Mouse (Mus musculus) embryonic fibroblast, embryonic 13.5 days (primary cell): Measurements from ENCODE around the gene Thrb. TPM values are rescaled to one million over a fixed set of nuclear protein-coding genes. Genes with fewer than 3 reads are reported as not detected.

ENCODE experiments used
- H3K27ac ChIP-seq: 2 replicates; pipeline ENCODE4 v1.5.1; 2012; ENCODE audit warnings: low read length, control low read depth, inconsistent platforms; ENCODE audit not compliant: insufficient read depth
- H3K4me1 ChIP-seq: 2 replicates; pipeline ENCODE4 v1.6.1; 2011; ENCODE audit warnings: low read length; ENCODE audit not compliant: control insufficient read depth, insufficient read depth
- H3K4me3 ChIP-seq: 2 replicates; pipeline ENCODE4 v1.5.1; 2011; ENCODE audit warnings: mild to moderate bottlenecking, control low read depth, low read length; ENCODE audit not compliant: insufficient read depth
- CTCF ChIP-seq: IDR thresholded peaks from 2 replicates; pipeline ENCODE4 v1.5.1; 2011; ENCODE audit warnings: mild to moderate bottlenecking, control low read depth, low read length, moderate library complexity, borderline replicate concordance; ENCODE audit not compliant: insufficient read depth
- POLR2A ChIP-seq: IDR thresholded peaks from 2 replicates; pipeline ENCODE4 v1.6.1; 2011; ENCODE audit warnings: low read depth, mild to moderate bottlenecking, control low read depth, low read length, moderate library complexity
- polyA plus RNA-seq: library from polyadenylated mRNA; stranded (reverse); fragments of >200 nt; gene quantifications from 2 replicates; pipeline ENCODE4 v1.2.4, GENCODE M21; 2011; ENCODE audit warnings: low read depth; ENCODE audit not compliant: missing spikeins, insufficient read length

The Thrb gene
- polyA plus RNA-seq, 1 experiment, result 3.3 TPM

DNA sequence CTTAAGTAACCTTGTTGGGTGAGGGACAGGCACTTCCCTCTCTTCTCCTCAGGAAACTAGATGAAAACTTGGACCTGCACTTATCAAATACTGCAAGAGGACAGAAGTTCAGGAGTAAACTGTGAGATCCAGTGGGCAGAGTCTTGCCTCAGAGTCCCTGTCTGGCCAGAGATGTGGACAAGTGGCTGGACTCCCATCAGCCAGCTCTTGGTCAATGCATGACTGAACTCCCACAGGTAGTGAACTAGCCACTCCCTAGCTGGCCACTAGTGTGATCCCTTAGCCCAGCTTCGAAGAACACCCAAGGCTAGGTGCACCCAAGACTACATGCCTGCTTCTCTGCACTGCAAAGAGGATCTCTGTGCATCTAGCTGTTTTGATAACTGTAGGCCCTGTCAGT is 234.7 kb downstream of the Thrb start:
- H3K4me1 ChIP-seq, result no peaks in the 10 kb centered on the region
- H3K27ac ChIP-seq, result no peak overlapping the region
- TF ChIP-seq CTCF (no peak), POLR2A (no peak)

GRCm38 (mm10) chr14:17899733-17900413 is 239.8 kb downstream of the Thrb start:
- no peaks in the 10 kb centered on the region for H3K4me1 ChIP-seq
- no peak overlapping the region for H3K27ac ChIP-seq
- H3K4me3 ChIP-seq, result no peak overlapping the region
- TF ChIP-seq POLR2A (no peak), CTCF (no peak)

More for the DNA sequence above, 234.7 kb downstream of the Thrb start:
- no peak overlapping the region for H3K4me3 ChIP-seq

DNA sequence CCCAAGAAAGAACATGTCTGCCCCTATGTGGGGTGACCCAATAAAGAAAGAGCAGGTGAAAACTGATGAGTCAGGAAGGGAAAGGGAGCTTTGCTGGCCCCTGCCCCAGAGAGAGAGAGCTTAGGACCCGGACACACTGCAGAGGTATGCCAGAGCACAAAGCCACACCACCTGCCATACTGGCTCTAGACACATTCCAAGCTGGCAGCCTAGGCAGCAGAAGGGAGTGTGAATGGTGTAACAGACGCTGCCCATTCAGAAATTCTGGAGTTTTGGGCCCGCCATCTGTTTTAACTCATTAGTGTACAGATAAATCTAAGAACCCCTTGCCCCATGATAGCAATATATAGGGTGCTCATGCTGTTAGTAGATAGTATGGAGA is 240.3 kb downstream of the Thrb start:
- H3K27ac ChIP-seq, result no peak overlapping the region
- H3K4me3 ChIP-seq, result no peak overlapping the region
- no peak for TF ChIP-seq CTCF
- no peak for TF ChIP-seq POLR2A
- H3K4me1 ChIP-seq, result no peaks in the 10 kb centered on the region

GRCm38 (mm10) chr14:17902426-17902825 is 242.4 kb downstream of the Thrb start:
- Histone ChIP-seq H3K4me1 (no peaks in the 10 kb centered on the region), H3K27ac (no peak overlapping the region), H3K4me3 (no peak overlapping the region)
- TF ChIP-seq POLR2A (no peak), CTCF (no peak)

DNA sequence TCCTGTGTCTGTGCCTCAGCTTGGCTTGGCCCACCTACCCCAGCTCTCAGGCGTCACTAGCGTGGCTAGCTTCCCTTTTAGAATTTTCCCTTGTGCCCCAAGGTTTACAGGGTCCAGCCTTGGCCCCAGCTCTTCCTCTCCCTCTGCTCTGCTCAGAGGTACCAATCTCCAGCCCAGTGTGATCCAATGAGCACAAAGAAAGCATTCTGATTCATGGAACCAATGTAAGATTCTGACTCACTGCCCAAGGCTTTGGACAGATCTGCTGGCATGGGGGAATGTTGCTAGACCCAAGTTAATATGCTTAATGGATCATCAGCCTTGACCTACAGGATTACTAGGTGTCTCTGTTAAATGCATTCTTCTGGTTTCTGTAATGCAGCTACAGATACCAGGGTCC is 243.1 kb downstream of the Thrb start:
- Histone ChIP-seq H3K27ac (no peak overlapping the region), H3K4me1 (no peaks in the 10 kb centered on the region), H3K4me3 (no peak overlapping the region)
- TF ChIP-seq POLR2A (no peak), CTCF (no peak)

DNA sequence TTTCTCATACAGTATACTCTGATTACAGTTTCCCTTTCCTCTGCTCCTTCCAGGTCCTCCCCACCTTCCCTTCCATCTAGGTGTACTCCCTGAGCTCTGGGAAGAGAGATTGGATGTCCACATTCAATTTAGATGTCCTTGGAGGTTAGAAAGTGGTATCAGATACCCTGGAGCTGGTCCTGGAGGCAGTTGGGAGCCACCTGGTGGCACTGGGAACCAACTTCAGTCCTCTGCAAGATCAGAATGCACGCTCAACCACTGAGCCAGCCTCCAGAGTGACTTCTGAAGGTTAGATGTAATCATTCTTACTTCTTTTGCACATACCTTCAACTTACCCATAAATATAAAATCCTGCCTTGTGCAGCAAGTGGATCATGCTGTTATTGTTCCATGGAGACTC is 244.5 kb downstream of the Thrb start:
- no peak for TF ChIP-seq CTCF
- TF ChIP-seq POLR2A, result no peak
- Histone ChIP-seq H3K4me3 (no peak overlapping the region), H3K27ac (no peak overlapping the region), H3K4me1 (no peaks in the 10 kb centered on the region)

DNA sequence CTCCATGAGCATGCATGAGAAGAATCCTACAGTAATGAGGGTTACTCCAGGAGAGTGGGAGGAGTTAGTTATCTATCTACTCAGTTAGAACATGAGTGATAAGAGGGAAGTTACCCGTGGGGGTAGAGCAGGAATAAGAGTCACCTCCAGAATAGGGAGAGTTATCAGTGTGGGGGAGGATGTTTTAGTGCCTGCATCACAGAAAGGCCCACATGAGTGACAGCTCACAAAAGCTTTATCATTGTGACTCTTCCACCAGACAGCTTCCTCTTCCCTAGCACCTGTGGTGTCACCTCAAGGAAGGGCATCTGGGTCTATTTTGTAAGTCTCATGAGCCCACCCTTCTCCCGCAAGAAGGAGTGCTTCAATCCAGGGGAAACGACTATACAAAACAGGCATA is 245.6 kb downstream of the Thrb start:
- no peak overlapping the region for H3K27ac ChIP-seq
- H3K4me1 ChIP-seq, result no peaks in the 10 kb centered on the region
- TF ChIP-seq CTCF, result no peak
- no peak for TF ChIP-seq POLR2A
- no peak overlapping the region for H3K4me3 ChIP-seq

DNA sequence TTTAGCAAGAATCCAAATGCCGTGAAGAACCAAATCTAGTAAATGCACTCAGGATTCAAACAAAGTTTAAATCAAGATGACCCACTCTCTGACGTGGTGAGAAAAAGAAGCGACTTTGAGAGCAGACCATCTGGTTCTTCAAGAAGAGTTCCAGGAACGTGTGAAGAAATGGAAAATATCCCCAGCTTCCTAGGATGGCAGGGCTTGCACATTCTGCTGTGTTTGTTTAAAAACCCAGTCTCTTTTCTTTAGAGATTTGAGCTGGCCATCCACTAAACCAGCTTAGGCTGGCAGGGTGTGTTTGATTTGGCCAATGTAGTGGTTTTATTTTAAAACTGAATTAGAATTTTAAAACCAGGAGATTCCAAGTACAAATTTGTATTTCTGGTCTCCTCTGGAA is 246.9 kb downstream of the Thrb start:
- H3K27ac ChIP-seq, result no peak overlapping the region
- H3K4me1 ChIP-seq, result no peaks in the 10 kb centered on the region
- TF ChIP-seq CTCF (no peak), POLR2A (no peak)
- no peak overlapping the region for H3K4me3 ChIP-seq

- Histone ChIP-seq H3K27ac (no peak overlapping the region), H3K4me1 (no peaks in the 10 kb centered on the region), H3K4me3 (no peak overlapping the region)
- TF ChIP-seq CTCF (no peak), POLR2A (no peak)
Observed at GRCm38 (mm10) chr14:17911157-17911556, 251.1 kb downstream of the Thrb start.

- H3K4me1 ChIP-seq, result peaks cover 6% of the 10 kb centered on the region; the same call in 1 of the 2 replicates
- H3K27ac ChIP-seq, result no peak overlapping the region
- H3K4me3 ChIP-seq, result no peak overlapping the region
- TF ChIP-seq POLR2A (no peak), CTCF (no peak)
Observed at GRCm38 (mm10) chr14:17912573-17913207, 252.6 kb downstream of the Thrb start.
